In genomic region chr10:127420131-127420530, GRCm38 (mm10) we compare ENCODE assay signal across 11 mouse cellular contexts. TPM values are rescaled to one million over a fixed set of nuclear protein-coding genes. Genes with fewer than 3 reads are reported as not detected.
A peak's percentile ranks its signal among the peaks of the same experiment; 100 is the strongest.
DNase-seq lines count a peak whose midpoint lies in the region; ATAC-seq and TF ChIP-seq lines count a peak whose summit lies in the region.
"Had no signal": no experiment of that assay in that cellular context is flagged by ENCODE, and none has a peak within 500 bp of the region (broad histone marks: within the 10 kb centered on the region; RNA-seq: fewer than 3 reads in every experiment).

No protein-coding gene starts in this region.

- whole genome bisulfite sequencing in hindbrain, embryonic 12.5 days: 9% methylated on average over 6 of the region's 6 CpGs
- WGBS in hindbrain, embryonic 10.5 days: 13% methylated on average over 6 of the region's 6 CpGs
- WGBS in forebrain, embryonic 14.5 days: 5% methylated on average over 6 of the region's 6 CpGs
- 8% methylated on average over 6 of the region's 6 CpGs for WGBS in midbrain, embryonic 16.5 days

- ATAC-seq in hindbrain, embryonic 12.5 days (ENCODE audit: low FRiP score): no peak
- no peak; the same call in 1 of the 2 replicates for ATAC-seq in forebrain, embryonic 14.5 days
- ATAC-seq in midbrain, embryonic 16.5 days: no peak

- no peaks in the 10 kb centered on the region for H3K27me3 ChIP-seq in hindbrain, embryonic 12.5 days
- H3K27me3 ChIP-seq in hindbrain, embryonic 10.5 days (ENCODE audit: insufficient read depth, poor library complexity, severe bottlenecking): no peaks in the 10 kb centered on the region
- H3K27me3 ChIP-seq in forebrain, embryonic 14.5 days (replicated peaks; ENCODE audit: control insufficient read depth, insufficient read depth, low read length): no peaks in the 10 kb centered on the region
- no peaks in the 10 kb centered on the region for H3K27me3 ChIP-seq in midbrain, embryonic 16.5 days (ENCODE audit: control insufficient read depth, insufficient read depth, low read depth, low read length)

- H3K4me1 ChIP-seq in hindbrain, embryonic 12.5 days: peaks cover 29% of the 10 kb centered on the region
- H3K4me1 ChIP-seq in hindbrain, embryonic 10.5 days (replicated peaks): peaks cover 37% of the 10 kb centered on the region
- peaks cover 3% of the 10 kb centered on the region; the same call in 1 of the 2 replicates for H3K4me1 ChIP-seq in cortical plate, adult 2 months (ENCODE audit: control insufficient read depth, insufficient read depth, low read length)
- H3K4me1 ChIP-seq in forebrain, embryonic 14.5 days (ENCODE audit: control insufficient read depth, insufficient read depth, low read length): peaks cover 20% of the 10 kb centered on the region
- peaks cover 28% of the 10 kb centered on the region for H3K4me1 ChIP-seq in midbrain, embryonic 16.5 days (ENCODE audit: control insufficient read depth, insufficient read depth, low read length)

- H3K9ac ChIP-seq in hindbrain, embryonic 12.5 days: 0 out of 2 replicates have a peak overlapping the region, but pooled peaks have one; percentile 23
- H3K9ac ChIP-seq in forebrain, embryonic 14.5 days (ENCODE audit: low read length): no peak overlapping the region
- 0 out of 2 replicates have a peak overlapping the region, but pooled peaks have one; percentile 11 for H3K9ac ChIP-seq in midbrain, embryonic 16.5 days (ENCODE audit: low read depth, low read length)

- H3K4me3 ChIP-seq in hindbrain, embryonic 12.5 days: no peak overlapping the region
- H3K4me3 ChIP-seq in hindbrain, embryonic 10.5 days: no peak overlapping the region
- H3K4me3 ChIP-seq in cortical plate, adult 2 months (ENCODE audit: insufficient read depth, low read length): peak overlapping the region; percentile 41
- no peak overlapping the region for H3K4me3 ChIP-seq in forebrain, embryonic 14.5 days (ENCODE audit: low read depth, low read length)
- H3K4me3 ChIP-seq in midbrain, embryonic 16.5 days (ENCODE audit: low read depth, low read length): 0 out of 2 replicates have a peak overlapping the region, but pooled peaks have one; percentile 11

- H3K9me3 ChIP-seq in hindbrain, embryonic 12.5 days (replicated peaks): no peaks in the 10 kb centered on the region
- H3K9me3 ChIP-seq in hindbrain, embryonic 10.5 days: no peaks in the 10 kb centered on the region
- no peaks in the 10 kb centered on the region for H3K9me3 ChIP-seq in forebrain, embryonic 14.5 days (replicated peaks; ENCODE audit: control insufficient read depth, low read length)
- no peaks in the 10 kb centered on the region for H3K9me3 ChIP-seq in midbrain, embryonic 16.5 days (replicated peaks; ENCODE audit: control insufficient read depth, low read length, poor library complexity, severe bottlenecking)

- peak overlapping the region; percentile 19 for H3K4me2 ChIP-seq in hindbrain, embryonic 12.5 days (replicated peaks)
- peak overlapping the region; percentile 38; the same call in 1 of the 2 replicates for H3K4me2 ChIP-seq in forebrain, embryonic 14.5 days (ENCODE audit: low read length)
- H3K4me2 ChIP-seq in midbrain, embryonic 16.5 days (ENCODE audit: low read length): peak overlapping the region; percentile 34

- 0 out of 2 replicates have a peak, but pooled peaks have one; percentile 8 for TF ChIP-seq POLR2A in cortical plate, adult 2 months (IDR thresholded peaks at IDR 0.05; ENCODE audit: extremely low read depth, insufficient read depth, low read length)

- TF ChIP-seq CTCF in cortical plate, adult 2 months (IDR thresholded peaks at IDR 0.05; ENCODE audit: extremely low read depth, insufficient read depth, low read length): no peak

- no peaks in the 10 kb centered on the region for H3K36me3 ChIP-seq in hindbrain, embryonic 12.5 days
- H3K36me3 ChIP-seq in hindbrain, embryonic 10.5 days: 0 out of 2 replicates have a peak, but pooled peaks cover 4% of the 10 kb centered on the region
- H3K36me3 ChIP-seq in forebrain, embryonic 14.5 days (ENCODE audit: control insufficient read depth, insufficient read depth, low read length): no peaks in the 10 kb centered on the region
- H3K36me3 ChIP-seq in midbrain, embryonic 16.5 days (ENCODE audit: control insufficient read depth, insufficient read depth, low read length): no peaks in the 10 kb centered on the region; the same call in 1 of the 2 replicates

- DNase-seq in hindbrain, embryonic 10.5 days (ENCODE audit: low spot score): no peak
- peak; percentile 19 for DNase-seq in forebrain, embryonic 14.5 days (ENCODE audit: low spot score)
- no peak for DNase-seq in thymus, postnatal 0 days (ENCODE audit: low spot score)
- no peak for DNase-seq in lung, postnatal 36 days
- DNase-seq: kidney, adult 9 months; liver; lung, postnatal 10 days had no signal

- H3K27ac ChIP-seq in hindbrain, embryonic 12.5 days: 0 out of 2 replicates have a peak overlapping the region, but pooled peaks have one; percentile 4
- no peak overlapping the region for H3K27ac ChIP-seq in hindbrain, embryonic 10.5 days
- peak overlapping the region; percentile 72; the same call in 1 of the 2 replicates for H3K27ac ChIP-seq in cortical plate, adult 2 months (ENCODE audit: insufficient read depth, low read length)
- no peak overlapping the region for H3K27ac ChIP-seq in forebrain, embryonic 14.5 days (ENCODE audit: low read depth, low read length)
- H3K27ac ChIP-seq in midbrain, embryonic 16.5 days (ENCODE audit: low read length): 0 out of 2 replicates have a peak overlapping the region, but pooled peaks have one; percentile 46

RNA-seq across cellular contexts. Expression of gene R3hdm2, which starts 40.0 kb away (rescaled TPM):
- polyA plus RNA-seq in hindbrain, embryonic 12.5 days (2016; fragmentation: Nextera tagmentation; extraction: Ambion mirVana): 39.1 and 41.4 TPM in 2 replicates
- 31.0 and 35.5 TPM in 2 replicates for polyA plus RNA-seq in hindbrain, embryonic 10.5 days (2016; fragmentation: Nextera tagmentation; extraction: Ambion mirVana)
- 185 and 201 TPM in 2 replicates for polyA plus RNA-seq in cortical plate, adult 2 months (2012; rRNA removed)
- polyA plus RNA-seq in forebrain, embryonic 14.5 days (2014; fragmentation: Nextera tagmentation; extraction: Ambion mirVana): 24.2 and 32.4 TPM in 2 replicates
- polyA plus RNA-seq in midbrain, embryonic 16.5 days (2015; fragmentation: Nextera tagmentation; extraction: Ambion mirVana): 35.2 and 35.9 TPM in 2 replicates
- polyA plus RNA-seq in thymus, postnatal 0 days (2015; fragmentation: Nextera tagmentation; extraction: Ambion mirVana): 19.4 and 26.7 TPM in 2 replicates

RNA-seq across cellular contexts. Expression of gene Inhbc, which starts 49.9 kb away (rescaled TPM):
- not detected in 2 replicates for polyA plus RNA-seq in hindbrain, embryonic 12.5 days (2016; fragmentation: Nextera tagmentation; extraction: Ambion mirVana)
- 0.13 TPM in 1 of 2 replicates, not detected in the other for polyA plus RNA-seq in hindbrain, embryonic 10.5 days (2016; fragmentation: Nextera tagmentation; extraction: Ambion mirVana)
- not detected in 2 replicates for polyA plus RNA-seq in cortical plate, adult 2 months (2012; rRNA removed)
- polyA plus RNA-seq in forebrain, embryonic 14.5 days (2014; fragmentation: Nextera tagmentation; extraction: Ambion mirVana): not detected in 2 replicates
- 0.15 TPM in 1 of 2 replicates, not detected in the other for polyA plus RNA-seq in midbrain, embryonic 16.5 days (2015; fragmentation: Nextera tagmentation; extraction: Ambion mirVana)
- not detected in 2 replicates for polyA plus RNA-seq in thymus, postnatal 0 days (2015; fragmentation: Nextera tagmentation; extraction: Ambion mirVana)
- polyA plus RNA-seq: heart, embryonic 16.5 days had no signal

Comparison
In these comparisons a context has a peak if more than half of its experiments do, and no peak if none do; other contexts are left out.
1. H3K27ac ChIP-seq: peak in hindbrain, embryonic 12.5 days (single experiment), cortical plate, adult 2 months (single experiment) and midbrain, embryonic 16.5 days (single experiment); none in hindbrain, embryonic 10.5 days (single experiment) and forebrain, embryonic 14.5 days (single experiment).
2. H3K4me3 ChIP-seq: peak in cortical plate, adult 2 months (single experiment) and midbrain, embryonic 16.5 days (single experiment); none in hindbrain, embryonic 12.5 days (single experiment), hindbrain, embryonic 10.5 days (single experiment) and forebrain, embryonic 14.5 days (single experiment).
3. Peak in every context shown above with its lines, with median percentiles within 50 percentile points of each other: H3K4me2 ChIP-seq.